Mouse (Mus musculus): ENCODE results near the gene Cntrl. TPM values are rescaled to one million over a fixed set of nuclear protein-coding genes. Genes with fewer than 3 reads are reported as not detected.

Gene Cntrl
- polyA plus RNA-seq, 1 experiment from 2014 or later: 17.3 TPM

DNA sequence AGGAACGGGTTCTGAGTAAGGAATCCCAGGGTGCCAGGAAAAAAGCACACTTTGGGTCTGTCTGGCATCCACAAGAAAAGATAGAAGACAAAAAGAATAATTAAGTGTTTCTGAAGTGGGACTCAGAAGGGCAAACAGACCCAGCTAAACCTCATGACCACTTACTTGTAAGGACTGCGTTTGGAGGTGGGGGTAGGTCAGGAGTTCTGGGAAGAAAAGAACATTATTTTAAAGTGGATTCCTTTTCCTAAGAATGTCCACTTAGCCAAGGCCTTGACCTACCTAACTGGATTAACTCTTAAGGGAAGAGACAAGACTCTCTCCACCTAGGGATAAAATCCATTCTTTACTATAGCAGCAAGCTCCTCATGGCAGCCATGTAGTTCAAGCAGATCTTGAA, 36.7 kb upstream of the Cntrl start:
- 60% methylated on average over 2 of the region's 2 CpGs for WGBS
- Histone ChIP-seq H3K27me3 (replicated peaks; ENCODE audit: control insufficient read depth, insufficient read depth, low read length) (no peaks in the 10 kb centered on the region), H3K4me3 (ENCODE audit: low read length) (no peak overlapping the region), H3K4me2 (ENCODE audit: low read depth, low read length) (no peak overlapping the region), H3K36me3 (ENCODE audit: control insufficient read depth, insufficient read depth, low read length) (no peaks in the 10 kb centered on the region), H3K9me3 (ENCODE audit: control insufficient read depth, low read length) (peaks cover 5% of the 10 kb centered on the region), H3K27ac (ENCODE audit: low read length) (no peak overlapping the region), H3K9ac (ENCODE audit: low read depth, low read length) (no peak overlapping the region), H3K4me1 (ENCODE audit: control insufficient read depth, insufficient read depth, low read length) (no peaks in the 10 kb centered on the region)
- no peak for ATAC-seq

DNA sequence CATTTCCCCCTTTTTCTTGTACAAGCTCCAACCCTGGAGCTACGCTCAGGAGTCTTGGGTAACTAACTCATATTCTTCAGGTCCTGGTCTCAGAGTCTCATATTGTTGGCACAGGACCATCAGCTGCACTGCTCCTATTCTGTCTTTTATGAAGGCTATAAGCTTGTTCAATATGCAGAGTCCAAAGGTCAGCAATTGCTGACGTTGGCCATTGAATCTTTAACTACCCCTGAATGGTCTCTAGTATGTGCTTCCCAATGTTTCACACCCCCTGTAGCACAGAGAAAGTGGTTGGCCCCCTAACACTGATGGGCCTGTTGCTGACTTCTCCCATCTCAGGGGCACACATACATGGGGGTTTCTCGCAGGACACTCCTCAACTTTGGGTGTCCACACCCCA, 35.0 kb upstream of the Cntrl start:
- Histone ChIP-seq H3K36me3 (ENCODE audit: control insufficient read depth, insufficient read depth, low read length) (no peaks in the 10 kb centered on the region), H3K4me3 (ENCODE audit: low read length) (no peak overlapping the region), H3K27me3 (replicated peaks; ENCODE audit: control insufficient read depth, insufficient read depth, low read length) (no peaks in the 10 kb centered on the region), H3K4me1 (ENCODE audit: control insufficient read depth, insufficient read depth, low read length) (no peaks in the 10 kb centered on the region), H3K9me3 (ENCODE audit: control insufficient read depth, low read length) (peaks cover 5% of the 10 kb centered on the region), H3K27ac (ENCODE audit: low read length) (no peak overlapping the region), H3K9ac (ENCODE audit: low read depth, low read length) (no peak overlapping the region), H3K4me2 (ENCODE audit: low read depth, low read length) (no peak overlapping the region)
- WGBS: 71% methylated on average over 3 of the region's 3 CpGs
- peak; percentile 63 for ATAC-seq

DNA sequence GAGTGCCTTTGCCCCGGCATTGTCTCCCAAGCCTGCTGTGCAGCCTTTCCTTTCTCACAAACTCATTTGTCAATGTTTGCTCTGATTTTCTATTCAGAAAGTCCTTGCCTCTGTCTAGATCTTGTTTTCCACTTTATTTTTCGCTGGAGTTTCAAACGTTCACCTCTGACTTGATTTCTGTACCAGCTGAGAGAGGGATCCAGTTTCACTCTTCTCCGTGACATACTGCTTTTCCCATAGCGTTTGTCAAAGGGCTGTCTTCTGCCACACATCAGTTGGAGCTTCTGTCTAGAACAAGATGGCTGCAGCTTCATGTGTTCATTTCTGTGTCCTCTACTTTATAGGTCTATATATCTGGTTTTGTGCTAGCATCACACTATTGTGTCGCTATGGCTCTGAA, 30.1 kb upstream of the Cntrl start:
- WGBS: 73% methylated on average over 6 of the region's 6 CpGs
- Histone ChIP-seq H3K9me3 (ENCODE audit: control insufficient read depth, low read length) (no peaks in the 10 kb centered on the region), H3K4me3 (ENCODE audit: low read length) (no peak overlapping the region), H3K27me3 (replicated peaks; ENCODE audit: control insufficient read depth, insufficient read depth, low read length) (no peaks in the 10 kb centered on the region), H3K4me1 (ENCODE audit: control insufficient read depth, insufficient read depth, low read length) (no peaks in the 10 kb centered on the region), H3K27ac (ENCODE audit: low read length) (no peak overlapping the region), H3K4me2 (ENCODE audit: low read depth, low read length) (no peak overlapping the region), H3K9ac (ENCODE audit: low read depth, low read length) (no peak overlapping the region), H3K36me3 (ENCODE audit: control insufficient read depth, insufficient read depth, low read length) (no peaks in the 10 kb centered on the region)
- ATAC-seq: no peak

- H3K4me3 ChIP-seq (ENCODE audit: low read length): no peak overlapping the region
- H3K9ac ChIP-seq (ENCODE audit: low read depth, low read length): no peak overlapping the region
- H3K9me3 ChIP-seq (ENCODE audit: control insufficient read depth, low read length): no peaks in the 10 kb centered on the region
- no peak overlapping the region for H3K27ac ChIP-seq (ENCODE audit: low read length)
- ATAC-seq: no peak
- H3K4me2 ChIP-seq (ENCODE audit: low read depth, low read length): no peak overlapping the region
- H3K27me3 ChIP-seq (replicated peaks; ENCODE audit: control insufficient read depth, insufficient read depth, low read length): no peaks in the 10 kb centered on the region
- WGBS: 73% methylated on average over 4 of the region's 4 CpGs
- no peaks in the 10 kb centered on the region for H3K36me3 ChIP-seq (ENCODE audit: control insufficient read depth, insufficient read depth, low read length)
- no peaks in the 10 kb centered on the region for H3K4me1 ChIP-seq (ENCODE audit: control insufficient read depth, insufficient read depth, low read length)
Observed at GRCm38 (mm10) chr2:35087418-35087817, 21.9 kb upstream of the Cntrl start.

DNA sequence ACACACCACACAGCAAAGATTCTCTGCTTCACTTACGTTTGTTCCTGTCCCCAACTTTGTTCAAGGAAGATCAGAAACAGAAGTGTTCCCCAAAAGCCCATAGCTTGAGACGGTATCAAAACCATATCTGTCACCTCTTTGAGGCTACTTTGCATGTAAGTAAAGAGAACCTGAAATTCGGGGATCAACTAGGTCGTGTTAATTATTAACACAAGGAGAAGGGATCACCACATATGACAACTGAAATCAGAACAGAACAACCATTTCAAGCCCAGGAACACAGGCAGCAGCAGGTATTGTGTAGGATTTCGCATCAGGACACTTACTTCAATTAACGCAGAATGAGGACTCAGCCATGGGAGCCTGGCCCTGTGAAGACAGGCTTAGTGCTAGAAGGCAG, 8.8 kb upstream of the Cntrl start:
- 69% methylated on average over 6 of the region's 6 CpGs for WGBS
- no peak overlapping the region for H3K9ac ChIP-seq (ENCODE audit: low read depth, low read length)
- H3K27ac ChIP-seq (ENCODE audit: low read length): no peak overlapping the region
- no peaks in the 10 kb centered on the region for H3K4me1 ChIP-seq (ENCODE audit: control insufficient read depth, insufficient read depth, low read length)
- no peak overlapping the region for H3K4me2 ChIP-seq (ENCODE audit: low read depth, low read length)
- H3K36me3 ChIP-seq (ENCODE audit: control insufficient read depth, insufficient read depth, low read length): no peaks in the 10 kb centered on the region
- no peaks in the 10 kb centered on the region for H3K27me3 ChIP-seq (replicated peaks; ENCODE audit: control insufficient read depth, insufficient read depth, low read length)
- no peak for ATAC-seq
- no peak overlapping the region for H3K4me3 ChIP-seq (ENCODE audit: low read length)
- no peaks in the 10 kb centered on the region for H3K9me3 ChIP-seq (ENCODE audit: control insufficient read depth, low read length)

DNA sequence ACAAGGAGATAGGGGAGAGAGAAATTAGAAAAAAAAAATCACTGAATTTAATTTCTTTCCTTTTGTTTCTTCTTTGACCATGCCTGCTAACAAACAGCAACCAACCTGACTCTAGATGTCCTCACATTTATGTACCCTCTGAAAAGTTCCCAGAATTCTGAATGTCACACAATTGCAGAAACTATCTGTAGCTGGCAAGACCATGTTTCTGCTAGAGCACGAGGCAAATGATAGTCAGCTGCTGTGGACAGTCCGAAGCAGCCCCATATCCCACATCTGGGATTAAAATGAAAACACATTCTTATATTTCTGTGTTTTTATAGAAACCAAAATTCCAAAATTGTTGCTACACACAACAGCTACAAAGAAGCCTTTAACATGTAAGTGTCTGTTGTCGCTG, 7.8 kb upstream of the Cntrl start, which contains the start of gene AI182371:
TSS of gene AI182371 (minus strand) at position 101 of the 400 bp plus-strand sequence.
- WGBS: 89% methylated on average over 3 of the region's 3 CpGs
- Histone ChIP-seq H3K4me1 (ENCODE audit: control insufficient read depth, insufficient read depth, low read length) (no peaks in the 10 kb centered on the region), H3K27me3 (replicated peaks; ENCODE audit: control insufficient read depth, insufficient read depth, low read length) (no peaks in the 10 kb centered on the region), H3K4me3 (ENCODE audit: low read length) (no peak within 1 kb of the TSS), H3K9me3 (ENCODE audit: control insufficient read depth, low read length) (no peaks in the 10 kb centered on the region), H3K27ac (ENCODE audit: low read length) (no peak within 1 kb of the TSS), H3K36me3 (ENCODE audit: control insufficient read depth, insufficient read depth, low read length) (no peaks in the 10 kb centered on the region), H3K4me2 (ENCODE audit: low read depth, low read length) (no peak within 1 kb of the TSS), H3K9ac (ENCODE audit: low read depth, low read length) (no peak within 1 kb of the TSS)
- no peak for ATAC-seq

DNA sequence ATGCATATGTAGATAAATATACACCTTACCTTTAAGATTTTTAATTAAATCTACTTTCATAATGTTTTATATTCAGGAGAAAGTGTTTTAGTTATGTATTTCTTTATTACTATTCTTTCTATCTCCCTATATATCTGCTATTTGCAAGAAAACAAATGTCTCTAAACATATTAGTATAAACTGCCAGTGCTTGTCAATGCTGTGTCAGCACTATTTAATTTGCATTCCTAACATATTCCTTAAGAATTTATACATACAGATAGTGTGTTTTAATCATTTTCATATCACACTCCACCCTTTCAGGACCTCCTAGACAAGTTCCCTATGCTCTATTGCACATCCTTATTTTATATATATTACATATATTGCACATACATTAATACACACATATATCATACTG, 6.5 kb upstream of the Cntrl start:
- Histone ChIP-seq H3K27ac (ENCODE audit: low read length) (no peak overlapping the region), H3K4me3 (ENCODE audit: low read length) (no peak overlapping the region), H3K9me3 (ENCODE audit: control insufficient read depth, low read length) (no peaks in the 10 kb centered on the region), H3K4me2 (ENCODE audit: low read depth, low read length) (no peak overlapping the region), H3K9ac (ENCODE audit: low read depth, low read length) (no peak overlapping the region), H3K36me3 (ENCODE audit: control insufficient read depth, insufficient read depth, low read length) (no peaks in the 10 kb centered on the region), H3K4me1 (ENCODE audit: control insufficient read depth, insufficient read depth, low read length) (no peaks in the 10 kb centered on the region), H3K27me3 (replicated peaks; ENCODE audit: control insufficient read depth, insufficient read depth, low read length) (no peaks in the 10 kb centered on the region)
- no peak for ATAC-seq

GRCm38 (mm10) chr2:35103558-35103957, 5.7 kb upstream of the Cntrl start:
- Histone ChIP-seq H3K9ac (ENCODE audit: low read depth, low read length) (no peak overlapping the region), H3K36me3 (ENCODE audit: control insufficient read depth, insufficient read depth, low read length) (no peaks in the 10 kb centered on the region), H3K4me1 (ENCODE audit: control insufficient read depth, insufficient read depth, low read length) (no peaks in the 10 kb centered on the region), H3K4me2 (ENCODE audit: low read depth, low read length) (no peak overlapping the region), H3K27ac (ENCODE audit: low read length) (no peak overlapping the region), H3K4me3 (ENCODE audit: low read length) (no peak overlapping the region), H3K9me3 (ENCODE audit: control insufficient read depth, low read length) (no peaks in the 10 kb centered on the region), H3K27me3 (replicated peaks; ENCODE audit: control insufficient read depth, insufficient read depth, low read length) (no peaks in the 10 kb centered on the region)
- no peak for ATAC-seq
- 64% methylated on average over 5 of the region's 5 CpGs for WGBS

DNA sequence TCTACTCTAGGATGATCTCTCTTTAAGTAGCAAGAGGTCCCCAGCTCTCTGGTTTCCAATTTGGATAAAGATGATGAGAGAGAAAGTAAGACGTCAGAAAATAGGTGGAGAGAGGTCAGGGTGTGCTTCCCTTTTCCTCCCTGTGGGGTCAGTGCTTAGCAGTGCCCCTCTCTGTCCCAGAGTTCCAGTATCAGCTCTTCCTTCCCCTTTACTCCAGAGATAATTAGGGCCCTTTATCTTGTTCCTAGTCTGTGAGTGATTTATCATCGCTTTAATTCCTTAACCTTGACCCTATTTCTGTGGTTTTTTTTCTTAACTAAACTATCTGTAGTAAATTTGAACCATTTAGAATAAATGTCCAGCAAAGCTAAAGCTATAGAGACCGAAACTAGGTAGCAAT, 4.4 kb upstream of the Cntrl start:
- no peaks in the 10 kb centered on the region for H3K27me3 ChIP-seq (replicated peaks; ENCODE audit: control insufficient read depth, insufficient read depth, low read length)
- WGBS: 54% methylated on average over 3 of the region's 3 CpGs

GRCm38 (mm10) chr2:35107984-35108635, 1.2 kb upstream of the Cntrl start:
- no peaks in the 10 kb centered on the region for H3K4me1 ChIP-seq (ENCODE audit: control insufficient read depth, insufficient read depth, low read length)
- no peaks in the 10 kb centered on the region for H3K36me3 ChIP-seq (ENCODE audit: control insufficient read depth, insufficient read depth, low read length)
- H3K27me3 ChIP-seq (replicated peaks; ENCODE audit: control insufficient read depth, insufficient read depth, low read length): no peaks in the 10 kb centered on the region
- no peak overlapping the region for H3K4me2 ChIP-seq (ENCODE audit: low read depth, low read length)
- no peak for ATAC-seq
- H3K9ac ChIP-seq (ENCODE audit: low read depth, low read length): no peak overlapping the region
- no peak overlapping the region for H3K27ac ChIP-seq (ENCODE audit: low read length)
- H3K9me3 ChIP-seq (ENCODE audit: control insufficient read depth, low read length): no peaks in the 10 kb centered on the region
- no peak overlapping the region for H3K4me3 ChIP-seq (ENCODE audit: low read length)
- WGBS: 56% methylated on average over 5 of the region's 5 CpGs

More for the DNA sequence above, 4.4 kb upstream of the Cntrl start:
- Histone ChIP-seq H3K4me1 (ENCODE audit: control insufficient read depth, insufficient read depth, low read length) (no peaks in the 10 kb centered on the region), H3K4me3 (ENCODE audit: low read length) (no peak overlapping the region), H3K9me3 (ENCODE audit: control insufficient read depth, low read length) (no peaks in the 10 kb centered on the region), H3K4me2 (ENCODE audit: low read depth, low read length) (no peak overlapping the region), H3K9ac (ENCODE audit: low read depth, low read length) (no peak overlapping the region), H3K36me3 (ENCODE audit: control insufficient read depth, insufficient read depth, low read length) (no peaks in the 10 kb centered on the region), H3K27ac (ENCODE audit: low read length) (no peak overlapping the region)
- no peak for ATAC-seq

Measured in intestine, embryonic 16.5 days (tissue).